Mouse (Mus musculus): ENCODE measurements around the gene Cox5a. TPM values are rescaled to one million over a fixed set of nuclear protein-coding genes. Genes with fewer than 3 reads are reported as not detected.

Cox5a gene
- polyA plus RNA-seq, 1 experiment: 397 TPM

GRCm38 (mm10) chr9:57504891-57505290 lies 16.2 kb upstream of the Cox5a start:
- H3K27ac ChIP-seq (ENCODE audit: control insufficient read depth, insufficient read depth, low read length): no peak overlapping the region
- no peak for DNase-seq
- H3K27me3 ChIP-seq (ENCODE audit: control insufficient read depth, insufficient read depth, low read length): peaks cover 33% of the 10 kb centered on the region
- H3K4me1 ChIP-seq (replicated peaks; ENCODE audit: control insufficient read depth, insufficient read depth, low read length): peaks cover 11% of the 10 kb centered on the region
- TF ChIP-seq POLR2A (IDR thresholded peaks at IDR 0.05; ENCODE audit: control insufficient read depth, extremely low read depth, insufficient read depth, low read length, poor library complexity) (no peak), CTCF (IDR thresholded peaks at IDR 0.05; ENCODE audit: borderline replicate concordance, control insufficient read depth, extremely low read depth, insufficient read depth, low read length, poor library complexity) (no peak)
- no peaks in the 10 kb centered on the region for H3K36me3 ChIP-seq (ENCODE audit: control insufficient read depth, insufficient read depth, low read length)
- 64% methylated on average over 10 of the region's 10 CpGs for WGBS
- H3K4me3 ChIP-seq (ENCODE audit: control insufficient read depth, insufficient read depth, low read length): no peak overlapping the region

DNA sequence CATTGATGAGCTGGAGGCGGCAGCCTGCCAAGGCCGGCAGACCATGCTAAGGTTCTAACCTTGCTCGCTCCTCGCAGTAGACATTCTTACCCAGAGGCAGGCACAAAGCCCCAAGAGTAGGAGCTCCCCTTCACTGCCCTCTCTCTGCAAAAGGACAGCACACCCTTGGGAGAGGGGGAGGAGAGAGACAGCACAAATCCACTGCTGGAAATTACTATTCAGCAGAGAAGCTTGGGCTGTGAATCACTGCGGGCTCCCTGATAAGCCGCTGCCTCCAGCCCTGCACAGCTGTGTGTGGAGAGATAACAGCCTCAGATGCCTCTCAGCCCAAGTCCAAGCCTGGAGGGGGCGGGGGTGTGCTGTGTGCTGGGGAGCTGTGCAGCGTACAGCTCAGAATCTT lies 15.4 kb upstream of the Cox5a start:
- H3K4me3 ChIP-seq (ENCODE audit: control insufficient read depth, insufficient read depth, low read length): no peak overlapping the region
- H3K4me1 ChIP-seq (replicated peaks; ENCODE audit: control insufficient read depth, insufficient read depth, low read length): peaks cover 11% of the 10 kb centered on the region
- DNase-seq: no peak
- TF ChIP-seq POLR2A (IDR thresholded peaks at IDR 0.05; ENCODE audit: control insufficient read depth, extremely low read depth, insufficient read depth, low read length, poor library complexity) (no peak), CTCF (IDR thresholded peaks at IDR 0.05; ENCODE audit: borderline replicate concordance, control insufficient read depth, extremely low read depth, insufficient read depth, low read length, poor library complexity) (no peak)
- H3K27ac ChIP-seq (ENCODE audit: control insufficient read depth, insufficient read depth, low read length): no peak overlapping the region
- no peaks in the 10 kb centered on the region for H3K36me3 ChIP-seq (ENCODE audit: control insufficient read depth, insufficient read depth, low read length)
- peaks cover 33% of the 10 kb centered on the region for H3K27me3 ChIP-seq (ENCODE audit: control insufficient read depth, insufficient read depth, low read length)
- WGBS: 9% methylated on average over 8 of the region's 8 CpGs

DNA sequence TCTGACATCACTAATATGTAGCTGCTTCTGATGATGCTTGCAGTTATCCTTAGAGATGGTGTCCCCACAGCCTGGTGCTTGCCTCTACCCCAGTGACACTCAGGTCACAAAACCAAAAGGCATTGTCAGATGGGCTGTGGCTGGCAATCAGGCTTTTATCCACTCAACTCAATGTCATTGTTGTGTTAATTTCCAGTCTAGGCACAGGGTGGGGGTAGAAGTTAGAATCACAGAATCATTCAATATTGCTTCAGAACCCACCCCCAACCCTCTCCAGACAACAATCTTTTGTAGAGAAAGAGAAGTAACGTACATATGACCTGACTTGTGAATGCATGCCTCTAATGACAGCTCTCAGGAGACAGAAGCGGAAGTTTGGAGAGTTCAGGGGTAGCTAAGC lies 10.5 kb upstream of the Cox5a start:
- peaks cover 2% of the 10 kb centered on the region; the same call in 1 of the 2 replicates for H3K27me3 ChIP-seq (ENCODE audit: control insufficient read depth, insufficient read depth, low read length)
- H3K27ac ChIP-seq (ENCODE audit: control insufficient read depth, insufficient read depth, low read length): no peak overlapping the region
- 59% methylated on average over 2 of the region's 2 CpGs for whole genome bisulfite sequencing
- DNase-seq: no peak
- no peak overlapping the region for H3K4me3 ChIP-seq (ENCODE audit: control insufficient read depth, insufficient read depth, low read length)
- no peaks in the 10 kb centered on the region for H3K36me3 ChIP-seq (ENCODE audit: control insufficient read depth, insufficient read depth, low read length)
- TF ChIP-seq POLR2A (IDR thresholded peaks at IDR 0.05; ENCODE audit: control insufficient read depth, extremely low read depth, insufficient read depth, low read length, poor library complexity) (no peak), CTCF (IDR thresholded peaks at IDR 0.05; ENCODE audit: borderline replicate concordance, control insufficient read depth, extremely low read depth, insufficient read depth, low read length, poor library complexity) (no peak)
- H3K4me1 ChIP-seq (replicated peaks; ENCODE audit: control insufficient read depth, insufficient read depth, low read length): no peaks in the 10 kb centered on the region

GRCm38 (mm10) chr9:57517113-57517512 lies 4.0 kb upstream of the Cox5a start:
- peak; percentile 68 for DNase-seq

GRCm38 (mm10) chr9:57520375-57521055 lies 559 bp upstream of the Cox5a start:
- WGBS: 36% methylated on average over 16 of the region's 16 CpGs
- Histone ChIP-seq H3K36me3 (ENCODE audit: control insufficient read depth, insufficient read depth, low read length) (no peaks in the 10 kb centered on the region), H3K27ac (ENCODE audit: control insufficient read depth, insufficient read depth, low read length) (no peak overlapping the region), H3K4me3 (ENCODE audit: control insufficient read depth, insufficient read depth, low read length) (peak overlapping the region; percentile 80), H3K4me1 (replicated peaks; ENCODE audit: control insufficient read depth, insufficient read depth, low read length) (peaks cover 11% of the 10 kb centered on the region), H3K27me3 (ENCODE audit: control insufficient read depth, insufficient read depth, low read length) (no peaks in the 10 kb centered on the region)
- no peak for DNase-seq
- TF ChIP-seq POLR2A (IDR thresholded peaks at IDR 0.05; ENCODE audit: control insufficient read depth, extremely low read depth, insufficient read depth, low read length, poor library complexity) (no peak), CTCF (IDR thresholded peaks at IDR 0.05; ENCODE audit: borderline replicate concordance, control insufficient read depth, extremely low read depth, insufficient read depth, low read length, poor library complexity) (no peak)

More at GRCm38 (mm10) chr9:57517113-57517512, 4.0 kb upstream of the Cox5a start:
- Histone ChIP-seq H3K4me3 (ENCODE audit: control insufficient read depth, insufficient read depth, low read length) (no peak overlapping the region), H3K36me3 (ENCODE audit: control insufficient read depth, insufficient read depth, low read length) (no peaks in the 10 kb centered on the region), H3K4me1 (replicated peaks; ENCODE audit: control insufficient read depth, insufficient read depth, low read length) (peaks cover 4% of the 10 kb centered on the region), H3K27ac (ENCODE audit: control insufficient read depth, insufficient read depth, low read length) (no peak overlapping the region), H3K27me3 (ENCODE audit: control insufficient read depth, insufficient read depth, low read length) (no peaks in the 10 kb centered on the region)
- WGBS: 13% methylated on average over 3 of the region's 3 CpGs
- TF ChIP-seq POLR2A (IDR thresholded peaks at IDR 0.05; ENCODE audit: control insufficient read depth, extremely low read depth, insufficient read depth, low read length, poor library complexity): no peak
- no peak for TF ChIP-seq CTCF (IDR thresholded peaks at IDR 0.05; ENCODE audit: borderline replicate concordance, control insufficient read depth, extremely low read depth, insufficient read depth, low read length, poor library complexity)

DNA sequence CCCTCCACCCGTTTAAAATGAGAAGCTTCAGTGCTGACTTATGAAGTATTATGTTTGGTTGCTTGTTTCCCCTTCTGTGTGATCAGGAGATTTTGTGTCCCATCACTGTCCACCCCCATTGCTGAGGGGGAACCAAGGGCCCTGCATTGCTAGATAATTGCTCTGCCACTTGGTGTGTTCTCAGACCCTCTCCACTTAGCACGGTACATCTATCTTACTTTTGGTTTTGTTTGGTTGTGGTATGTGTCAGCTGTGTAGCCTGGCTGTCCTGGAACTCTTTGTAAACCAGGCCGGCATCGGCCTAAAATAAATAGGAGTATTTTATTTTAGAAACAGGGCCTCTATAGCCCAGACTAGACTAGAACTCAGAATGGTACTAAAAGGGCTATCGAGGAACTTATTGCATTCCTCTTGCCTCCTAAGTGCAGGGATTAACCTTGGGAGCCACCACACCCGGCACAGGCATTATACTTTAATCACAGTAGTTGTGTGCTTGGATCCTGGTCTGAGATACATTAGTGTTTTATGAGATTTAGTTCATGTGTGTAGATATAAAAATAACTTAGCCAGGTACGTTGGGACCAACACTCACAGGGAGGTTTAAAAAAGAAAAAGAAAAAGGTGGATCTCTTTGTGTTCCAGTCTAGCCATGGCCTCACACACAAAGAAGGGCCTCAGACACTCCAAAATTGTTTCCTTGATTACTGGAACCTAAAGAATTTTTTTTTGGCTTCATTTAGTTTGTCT lies 1.2 kb downstream of the Cox5a start:
- H3K27ac ChIP-seq (ENCODE audit: control insufficient read depth, insufficient read depth, low read length): no peak overlapping the region
- H3K4me1 ChIP-seq (replicated peaks; ENCODE audit: control insufficient read depth, insufficient read depth, low read length): peaks cover 9% of the 10 kb centered on the region
- peak overlapping the region; percentile 28; the same call in 1 of the 2 replicates for H3K4me3 ChIP-seq (ENCODE audit: control insufficient read depth, insufficient read depth, low read length)
- H3K27me3 ChIP-seq (ENCODE audit: control insufficient read depth, insufficient read depth, low read length): no peaks in the 10 kb centered on the region
- no peaks in the 10 kb centered on the region for H3K36me3 ChIP-seq (ENCODE audit: control insufficient read depth, insufficient read depth, low read length)
- no peak for DNase-seq
- 31% methylated on average over 7 of the region's 7 CpGs for WGBS
- TF ChIP-seq CTCF (IDR thresholded peaks at IDR 0.05; ENCODE audit: borderline replicate concordance, control insufficient read depth, extremely low read depth, insufficient read depth, low read length, poor library complexity) (no peak), POLR2A (IDR thresholded peaks at IDR 0.05; ENCODE audit: control insufficient read depth, extremely low read depth, insufficient read depth, low read length, poor library complexity) (no peak)
